Mouse (Mus musculus) ES-E14 (cell line): ENCODE data around the gene Hist1h2be. TPM values are rescaled to one million over a fixed set of nuclear protein-coding genes. Genes with fewer than 3 reads are reported as not detected.
A peak's percentile ranks its signal among the peaks of the same experiment; 100 is the strongest.
"Not testable (repeated sequence)": the region's sequence is repeated elsewhere in the genome, so short reads cannot be mapped to it uniquely, and the experiment has no call there.

ENCODE experiments used
- DNase-seq: peaks from one replicate; pipeline ENCODE4 v3.0.0-alpha.2; 2013; ENCODE audit warnings: low read depth, low spot score
- H3K27ac ChIP-seq: 2 replicates; pipeline ENCODE4 v1.5.1; 2012; ENCODE audit warnings: low read depth, mild to moderate bottlenecking, low read length, moderate library complexity, mixed read lengths; ENCODE audit not compliant: poor library complexity, insufficient read depth, severe bottlenecking
- H3K36me3 ChIP-seq: 2 replicates; pipeline ENCODE4 v1.6.1; 2012; ENCODE audit warnings: mild to moderate bottlenecking, low read length, moderate library complexity, mixed read lengths; ENCODE audit not compliant: control insufficient read depth, poor library complexity, insufficient read depth, severe bottlenecking
- H3K4me1 ChIP-seq, 2 experiments: fragments of 150-350 bp in 1 of 2; sonication (generic) in 1 of 2; 2 replicates each; pipeline ENCODE4 v1.6.1; 2012; ENCODE audit warnings: low read length in 2 of 2, mild to moderate bottlenecking in 1 of 2, mixed read lengths in 1 of 2; ENCODE audit not compliant: control insufficient read depth in 2 of 2, insufficient read depth in 2 of 2, poor library complexity in 1 of 2
- H3K4me3 ChIP-seq, 2 experiments: fragments of 150-350 bp in 1 of 2; sonication (generic) in 1 of 2; 2 replicates each; pipeline ENCODE4 v1.5.1; 2012; ENCODE audit warnings: low read length in 2 of 2, low read depth in 1 of 2, mild to moderate bottlenecking in 1 of 2, mixed read lengths in 1 of 2; ENCODE audit not compliant: insufficient read depth in 1 of 2, poor library complexity in 1 of 2, severe bottlenecking in 1 of 2
- H3K9ac ChIP-seq: 2 replicates; pipeline ENCODE4 v1.6.1; 2012; ENCODE audit warnings: low read depth, mild to moderate bottlenecking, low read length, mixed read lengths; ENCODE audit not compliant: poor library complexity, insufficient read depth, severe bottlenecking
- H3K9me3 ChIP-seq: fragments of 150-350 bp; sonication (generic); 2 replicates; pipeline ENCODE4 v1.6.1; 2012; ENCODE audit warnings: low read depth, mild to moderate bottlenecking, low read length; ENCODE audit not compliant: control insufficient read depth, insufficient read depth
- CHD2 ChIP-seq: IDR thresholded peaks from 2 replicates; pipeline ENCODE4 v1.6.1; 2014; ENCODE audit warnings: mild to moderate bottlenecking, low read depth, low read length, inconsistent platforms
- HCFC1 ChIP-seq: IDR thresholded peaks from 2 replicates; pipeline ENCODE4 v1.6.1; 2012; ENCODE audit warnings: low read length, inconsistent platforms, borderline replicate concordance; ENCODE audit not compliant: insufficient read depth
- MAFK ChIP-seq: IDR thresholded peaks from 2 replicates; pipeline ENCODE4 v1.6.1; 2014; ENCODE audit warnings: mild to moderate bottlenecking, low read depth, low read length, inconsistent platforms; ENCODE audit not compliant: insufficient read depth
- ZC3H11A ChIP-seq: IDR thresholded peaks from 2 replicates; pipeline ENCODE4 v1.6.1; 2012; ENCODE audit warnings: low read depth, mild to moderate bottlenecking, inconsistent platforms, low read length, borderline replicate concordance
- ZNF384 ChIP-seq: IDR thresholded peaks from 2 replicates; pipeline ENCODE4 v1.6.1; 2012; ENCODE audit warnings: low read depth, low read length, inconsistent platforms
- in situ Hi-C, 2 experiments: fragments of 600-800 bp; cut with MboI; formaldehyde crosslinking; loops; one replicate each; pipeline ENCODE4 v1.15.1; 2025; ENCODE audit warnings: low sequenced_read_pairs in 2 of 2, inconsistent platforms in 1 of 2; ENCODE audit not compliant: unreplicated experiment in 2 of 2
- total RNA-seq: library from RNA; depleted of rRNA; stranded (reverse); fragments of 300-350 nt; gene quantifications from 2 replicates; pipeline ENCODE4 v1.2.3, GENCODE M21; 2012

The Hist1h2be gene
- total RNA-seq, 1 experiment = 195 TPM

- Histone ChIP-seq H3K4me3 (peak overlapping the region; percentile 3 to 7; a peak in 2 of 4 replicates), H3K36me3 (no peaks in the 10 kb centered on the region), H3K9ac (peak overlapping the region; percentile 50; the same call in 1 of the 2 replicates), H3K27ac (peak overlapping the region; percentile 63; the same call in 1 of the 2 replicates), H3K9me3 (no peaks in the 10 kb centered on the region), H3K4me1 (0 out of 4 replicates have a peak, but pooled peaks cover 0 to 2% of the 10 kb centered on the region in 2 experiments)
- TF ChIP-seq ZC3H11A (no peak), ZNF384 (peak; percentile 71; the same call in 1 of the 2 replicates), CHD2 (no peak)
- no peak for DNase-seq
- in situ Hi-C loops = loop anchor here (10.0 to 25.0 kb wide), 3 partner anchors 193 to 1815 kb away; partner anchors contain the start of genes Hist1h4j (in 2 of the 2), Hist1h2ag (in 1 of the 2), Hist1h2ah (in 1 of the 2) and Hist1h2bb (in 1 of the 2)
Measured at GRCm38 (mm10) chr13:23551931-23552914, 68.7 kb downstream of the Hist1h2be start.

DNA sequence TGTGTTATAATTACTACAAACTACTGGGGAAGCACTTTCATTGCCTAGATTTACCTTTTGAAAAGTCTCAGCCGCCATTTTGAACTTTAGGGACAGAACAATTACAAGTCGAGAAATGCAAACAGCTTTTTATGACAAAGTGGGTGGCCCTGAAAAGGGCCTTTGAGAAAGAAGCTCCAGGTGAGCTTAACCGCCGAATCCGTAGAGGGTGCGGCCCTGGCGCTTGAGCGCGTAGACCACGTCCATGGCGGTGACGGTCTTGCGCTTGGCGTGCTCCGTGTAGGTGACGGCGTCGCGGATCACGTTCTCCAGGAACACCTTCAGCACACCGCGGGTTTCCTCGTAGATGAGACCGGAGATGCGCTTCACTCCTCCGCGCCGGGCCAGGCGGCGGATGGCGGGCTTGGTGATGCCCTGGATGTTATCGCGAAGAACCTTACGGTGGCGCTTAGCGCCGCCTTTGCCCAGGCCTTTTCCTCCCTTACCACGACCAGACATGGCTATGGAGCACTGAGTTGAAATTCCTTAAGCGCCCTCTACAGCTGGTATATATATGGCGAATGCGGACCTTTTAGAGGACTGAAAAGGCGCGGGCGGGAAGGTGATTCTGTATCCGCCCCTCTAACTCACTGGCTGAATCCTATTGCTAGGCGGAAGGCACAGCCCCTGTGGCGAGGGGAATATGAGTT is 69.6 kb downstream of the Hist1h2be start, which contains the start of gene Hist1h4f:
Gene Hist1h4f, minus strand, starts transcription at position 503 of the 689 bp plus-strand sequence.
- not testable (repeated sequence) for H3K4me1 ChIP-seq, H3K36me3 ChIP-seq, H3K9me3 ChIP-seq
- peak within 1 kb of the TSS; percentile 22 to 64 for H3K4me3 ChIP-seq
- H3K9ac ChIP-seq = peak within 1 kb of the TSS; percentile 84
- in situ Hi-C loops = loop anchor here (10.0 to 25.0 kb wide), 3 partner anchors 194 to 1814 kb away; partner anchors contain the start of genes Hist1h4j (in 2 of the 2), Hist1h2ag (in 1 of the 2), Hist1h2ah (in 1 of the 2) and Hist1h2bb (in 1 of the 2)
- H3K27ac ChIP-seq = peak within 1 kb of the TSS; percentile 92
- DNase-seq = peak; percentile 96

- Histone ChIP-seq H3K27ac (peak overlapping the region; percentile 92; the same call in 1 of the 2 replicates), H3K9me3 (no peaks in the 10 kb centered on the region), H3K4me3 (peak overlapping the region; percentile 22 to 64), H3K9ac (peak overlapping the region; percentile 84; the same call in 1 of the 2 replicates), H3K4me1 (0 out of 4 replicates have a peak, but pooled peaks cover 0 to 2% of the 10 kb centered on the region in 2 experiments), H3K36me3 (no peaks in the 10 kb centered on the region)
- TF ChIP-seq CHD2 = no peak
- TF ChIP-seq ZNF384 = no peak
- DNase-seq = no peak
- in situ Hi-C loops = loop anchor here (10.0 to 25.0 kb wide), 3 partner anchors 194 to 1813 kb away; partner anchors contain the start of genes Hist1h4j (in 2 of the 2), Hist1h2ag (in 1 of the 2), Hist1h2ah (in 1 of the 2) and Hist1h2bb (in 1 of the 2)
Measured at GRCm38 (mm10) chr13:23550761-23551145, 70.2 kb downstream of the Hist1h2be start.

- no peak for DNase-seq
- in situ Hi-C loops = loop anchor here in 1 of 2 experiments (25.0 kb wide), 1 partner anchor 1509 kb away; the partner anchor contains the start of genes Hist1h2ag, Hist1h2ah, Hist1h2bj and Hist1h2bk
- H3K36me3 ChIP-seq = no peaks in the 10 kb centered on the region
- no peaks in the 10 kb centered on the region; a peak in 1 of 4 replicates for H3K4me1 ChIP-seq
- no peaks in the 10 kb centered on the region for H3K9me3 ChIP-seq
- H3K4me3 ChIP-seq = no peak overlapping the region
- H3K9ac ChIP-seq = no peak overlapping the region
- no peak overlapping the region for H3K27ac ChIP-seq
- TF ChIP-seq MAFK (no peak), ZC3H11A (no peak), CHD2 (no peak), HCFC1 (no peak), ZNF384 (no peak)
Measured at GRCm38 (mm10) chr13:23546694-23547093, 74.2 kb downstream of the Hist1h2be start.

DNA sequence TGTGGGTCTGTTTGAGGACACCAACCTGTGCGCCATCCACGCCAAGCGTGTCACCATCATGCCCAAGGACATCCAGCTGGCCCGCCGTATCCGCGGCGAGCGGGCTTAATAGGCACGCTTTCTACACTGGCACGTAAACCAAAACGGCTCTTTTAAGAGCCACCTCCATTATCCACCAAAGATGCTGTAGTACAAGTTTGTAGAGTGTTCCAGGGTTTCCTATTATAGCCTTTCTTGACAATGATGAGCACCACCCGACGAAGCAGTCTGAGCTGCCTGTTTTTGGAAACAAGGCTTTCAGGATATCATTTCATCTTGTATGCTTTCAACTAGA is 76.2 kb downstream of the Hist1h2be start:
- H3K4me3 ChIP-seq = peak overlapping the region; percentile 60 to 73
- DNase-seq = not testable (repeated sequence)

More for the DNA sequence above, 76.2 kb downstream of the Hist1h2be start:
- H3K4me1 ChIP-seq, H3K9me3 ChIP-seq, H3K36me3 ChIP-seq: not testable (repeated sequence)
- Histone ChIP-seq H3K9ac (peak overlapping the region; percentile 74), H3K27ac (peak overlapping the region; percentile 86)
- in situ Hi-C loops = loop anchor here in 1 of 2 experiments (25.0 kb wide), 1 partner anchor 1507 kb away; the partner anchor contains the start of genes Hist1h2ag, Hist1h2ah, Hist1h2bj and Hist1h2bk
